In genomic region chr11:22584488-22585158, GRCm38 (mm10) we compare ENCODE assay signal across 8 mouse cellular contexts.
DNase-seq lines count a peak whose midpoint lies in the region; ATAC-seq and TF ChIP-seq lines count a peak whose summit lies in the region.

No protein-coding gene starts in this region.

- H3K27ac ChIP-seq in embryonic facial prominence, embryonic 15.5 days (replicated peaks), result peak overlapping the region; percentile 74
- H3K27ac ChIP-seq in lung, embryonic 14.5 days (ENCODE audit: low read depth), result peak overlapping the region; percentile 58

- H3K4me3 ChIP-seq in embryonic facial prominence, embryonic 15.5 days (replicated peaks), result no peak overlapping the region
- no peak overlapping the region for H3K4me3 ChIP-seq in lung, embryonic 14.5 days (ENCODE audit: low read depth, low read length)

- 15% methylated on average over 14 of the region's 14 CpGs for WGBS in embryonic facial prominence, embryonic 15.5 days
- WGBS in lung, embryonic 14.5 days, result 8% methylated on average over 14 of the region's 14 CpGs

- H3K27me3 ChIP-seq in embryonic facial prominence, embryonic 15.5 days, result no peaks in the 10 kb centered on the region
- H3K27me3 ChIP-seq in lung, embryonic 14.5 days (ENCODE audit: insufficient read depth, low read length), result no peaks in the 10 kb centered on the region

- H3K36me3 ChIP-seq in embryonic facial prominence, embryonic 15.5 days, result no peaks in the 10 kb centered on the region
- no peaks in the 10 kb centered on the region for H3K36me3 ChIP-seq in lung, embryonic 14.5 days (ENCODE audit: insufficient read depth)

- intact Hi-C loops in heart, postnatal 25 days (cut with DNase I), result no loop called here

- H3K9ac ChIP-seq in embryonic facial prominence, embryonic 15.5 days, result no peak overlapping the region
- H3K9ac ChIP-seq in lung, embryonic 14.5 days, result peak overlapping the region; percentile 21; the same call in 1 of the 2 replicates

- H3K4me1 ChIP-seq in embryonic facial prominence, embryonic 15.5 days, result peaks cover 31% of the 10 kb centered on the region
- H3K4me1 ChIP-seq in lung, embryonic 14.5 days (ENCODE audit: insufficient read depth), result peaks cover 22% of the 10 kb centered on the region

- TF ChIP-seq CTCF in lung, embryonic 14.5 days (IDR thresholded peaks at IDR 0.05; ENCODE audit: low read depth), result no peak

- no peaks in the 10 kb centered on the region for H3K9me3 ChIP-seq in embryonic facial prominence, embryonic 15.5 days (replicated peaks)
- H3K9me3 ChIP-seq in lung, embryonic 14.5 days (ENCODE audit: low read depth, low read length), result no peaks in the 10 kb centered on the region

- peak overlapping the region; percentile 41 for H3K4me2 ChIP-seq in embryonic facial prominence, embryonic 15.5 days (replicated peaks)
- H3K4me2 ChIP-seq in lung, embryonic 14.5 days, result peak overlapping the region; percentile 46

- ATAC-seq in embryonic facial prominence, embryonic 15.5 days (ENCODE audit: insufficient number of reproducible peaks, low FRiP score, low TSS enrichment, low read depth), result peak; percentile 61
- peak; percentile 91 for ATAC-seq in lung, embryonic 14.5 days (ENCODE audit: insufficient read depth)

- peak; percentile 28 for DNase-seq in ovary, adult 18-20 months (ENCODE audit: low spot score)
- no peak for DNase-seq in ovary, postnatal 14 days (ENCODE audit: low spot score)
- DNase-seq in heart, postnatal 25 days (ENCODE audit: low spot score), result peak; percentile 13
- DNase-seq in kidney, postnatal 36 days, result peak; percentile 72 to 76
- DNase-seq in lung, embryonic 14.5 days, result peak; percentile 90
- DNase-seq in ovary, postnatal 10 days (ENCODE audit: low spot score), result peak; percentile 15
- DNase-seq in urinary bladder, adult 18-20 months (ENCODE audit: low spot score in 2 of 2), result no peak

Comparison
In these comparisons a context has a peak if more than half of its experiments do, and no peak if none do; other contexts are left out.
1. DNase-seq: peak in ovary, adult 18-20 months (single experiment), heart, postnatal 25 days (single experiment), kidney, postnatal 36 days (2 of 2), lung, embryonic 14.5 days (single experiment) and ovary, postnatal 10 days (single experiment); none in ovary, postnatal 14 days (single experiment) and urinary bladder, adult 18-20 months (0 of 2).